Mouse (Mus musculus) brown adipose tissue, adult 24 weeks (tissue): ENCODE results near the gene Adamts3. TPM values are rescaled to one million over a fixed set of nuclear protein-coding genes. Genes with fewer than 3 reads are reported as not detected.

ENCODE experiments used
- H3K27ac ChIP-seq: fragments of 200-500 bp; replicated peaks from 2 replicates; pipeline ENCODE4 v1.5.1; 2012; ENCODE audit warnings: low read depth, mild to moderate bottlenecking, low read length
- H3K4me1 ChIP-seq: fragments of 200-500 bp; 2 replicates; pipeline ENCODE4 v1.6.1; 2012; ENCODE audit warnings: low read length, mixed read lengths; ENCODE audit not compliant: control insufficient read depth, insufficient read depth, insufficient read length
- H3K4me3 ChIP-seq: fragments of 200-500 bp; 2 replicates; pipeline ENCODE4 v1.5.1; 2012; ENCODE audit warnings: low read depth, mild to moderate bottlenecking, low read length, moderate library complexity; ENCODE audit not compliant: insufficient read depth
- polyA plus RNA-seq: library from polyadenylated mRNA; stranded (reverse); fragments of >200 nt; gene quantifications from 2 replicates; pipeline ENCODE4 v1.2.4, GENCODE M21; 2012; ENCODE audit not compliant: missing spikeins, insufficient read depth, insufficient read length

The Adamts3 gene
- polyA plus RNA-seq, 1 experiment = 0.52 TPM

DNA sequence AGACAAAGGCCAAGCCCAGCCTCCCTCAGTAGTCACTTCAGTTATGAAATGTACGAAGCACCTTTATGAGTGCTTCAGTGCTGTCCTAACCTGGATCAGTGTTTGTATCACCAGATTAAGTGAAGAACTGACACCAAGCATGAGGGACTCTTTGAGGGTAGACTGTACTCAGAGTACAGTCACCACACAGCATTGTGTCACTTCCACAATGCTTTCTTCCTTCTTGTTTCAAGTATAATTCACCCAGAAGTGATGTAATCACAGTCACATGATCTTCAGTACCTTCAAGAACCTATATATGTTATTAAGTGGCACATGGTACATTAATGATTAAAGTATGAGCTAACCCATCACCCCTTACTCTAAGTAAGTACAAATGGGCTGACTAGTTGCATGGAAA is 24.3 kb downstream of the Adamts3 start:
- Histone ChIP-seq H3K4me1 (no peaks in the 10 kb centered on the region), H3K4me3 (no peak overlapping the region), H3K27ac (no peak overlapping the region)

DNA sequence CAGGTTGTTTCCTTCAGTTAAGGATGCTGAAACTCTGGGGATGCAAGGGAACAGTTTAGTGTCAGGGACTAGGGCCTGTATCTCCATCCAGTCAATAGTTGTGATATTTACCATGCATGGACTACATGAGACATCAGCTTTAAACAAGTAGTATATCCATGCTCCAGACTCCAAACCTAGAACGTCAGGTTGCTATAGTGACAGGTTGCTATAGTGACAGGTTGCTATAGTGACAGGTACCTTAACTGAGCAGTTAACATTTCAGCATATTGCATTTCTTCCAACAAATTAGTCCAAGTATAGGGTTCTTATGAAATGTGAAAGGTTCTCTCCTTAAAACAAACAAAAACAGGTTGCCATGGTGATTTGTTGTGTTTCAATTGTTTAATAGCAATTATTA is 36.6 kb downstream of the Adamts3 start:
- Histone ChIP-seq H3K27ac (no peak overlapping the region), H3K4me3 (no peak overlapping the region), H3K4me1 (no peaks in the 10 kb centered on the region)

DNA sequence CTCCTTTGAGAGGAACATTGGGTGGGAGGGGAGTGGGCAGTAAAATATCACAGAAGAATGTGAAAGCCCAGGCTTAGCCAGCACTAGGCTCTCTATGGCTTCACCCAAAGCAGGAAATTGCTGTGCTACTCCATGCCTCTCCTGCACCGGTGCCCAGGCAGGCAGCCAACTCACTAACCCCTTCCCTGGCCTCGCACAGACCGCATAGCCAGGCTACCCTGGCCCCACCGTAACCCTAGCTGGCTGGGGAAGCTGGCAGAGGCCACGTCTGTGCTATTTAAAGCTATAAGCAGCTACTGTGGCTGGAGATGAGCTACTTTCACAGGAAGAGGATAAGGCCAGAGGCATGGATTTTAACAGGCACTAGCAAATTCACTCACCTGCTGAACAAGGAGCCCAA is 38.8 kb downstream of the Adamts3 start:
- no peak overlapping the region for H3K27ac ChIP-seq
- no peaks in the 10 kb centered on the region for H3K4me1 ChIP-seq
- no peak overlapping the region for H3K4me3 ChIP-seq

DNA sequence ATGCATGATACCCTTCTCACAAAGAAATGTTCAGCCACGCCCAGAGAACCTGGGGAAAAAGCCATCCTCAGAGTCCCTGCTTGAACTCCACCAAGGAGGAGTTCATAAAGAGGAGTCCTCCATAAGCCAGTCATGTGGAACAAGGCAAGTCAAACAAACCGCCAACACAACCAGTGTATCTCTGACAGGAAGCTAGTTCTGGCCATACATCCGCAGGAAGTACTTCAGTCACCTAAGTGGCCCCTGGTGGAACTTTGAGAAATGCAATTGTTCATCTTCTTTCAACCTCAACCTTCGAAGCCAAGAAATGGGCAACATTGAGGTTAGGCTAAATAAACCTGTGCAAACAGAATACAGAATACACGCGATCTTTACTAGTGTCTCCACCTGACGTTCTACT is 39.7 kb downstream of the Adamts3 start:
- no peak overlapping the region for H3K4me3 ChIP-seq
- H3K4me1 ChIP-seq = no peaks in the 10 kb centered on the region
- no peak overlapping the region for H3K27ac ChIP-seq

DNA sequence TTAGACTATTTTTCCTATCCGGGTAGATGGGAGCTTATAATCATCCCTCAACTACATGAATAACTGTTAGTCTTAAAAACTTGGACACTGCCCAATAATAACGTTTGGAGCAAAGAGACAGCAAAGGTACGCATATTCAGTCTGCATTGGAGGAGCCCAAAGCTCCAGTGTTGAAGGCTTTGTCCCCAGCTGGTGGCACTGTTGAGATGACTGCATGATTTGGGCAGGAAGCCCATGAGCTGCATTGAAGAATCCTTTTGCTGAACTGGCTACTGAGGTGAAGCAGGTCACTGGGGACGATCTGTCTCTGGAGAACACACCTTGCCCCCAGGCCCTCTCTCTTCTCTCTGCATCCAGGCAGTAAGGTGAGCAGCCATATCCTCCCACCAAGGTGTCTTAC is 43.5 kb downstream of the Adamts3 start:
- H3K4me1 ChIP-seq = no peaks in the 10 kb centered on the region
- no peak overlapping the region for H3K4me3 ChIP-seq
- no peak overlapping the region for H3K27ac ChIP-seq

DNA sequence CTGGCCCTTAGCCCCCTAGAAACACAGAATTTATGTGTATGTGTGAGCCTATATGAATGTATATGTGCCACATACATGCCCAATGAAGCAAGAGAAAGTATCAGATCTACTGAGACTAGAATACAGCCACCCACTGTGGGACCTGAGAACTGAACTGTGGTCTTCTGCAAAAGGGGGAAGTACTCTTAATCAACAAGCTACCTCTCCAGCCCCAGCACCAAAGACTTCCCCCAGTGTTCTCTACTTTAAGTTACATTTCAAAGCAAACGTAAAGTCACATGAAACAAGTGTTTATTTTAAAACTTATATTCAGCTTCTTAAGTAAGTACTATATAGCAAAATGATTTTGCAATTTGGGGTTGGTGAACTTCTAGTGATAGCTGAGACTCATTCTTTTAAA is 62.0 kb downstream of the Adamts3 start:
- no peak overlapping the region for H3K4me3 ChIP-seq
- H3K27ac ChIP-seq = no peak overlapping the region
- no peaks in the 10 kb centered on the region for H3K4me1 ChIP-seq

DNA sequence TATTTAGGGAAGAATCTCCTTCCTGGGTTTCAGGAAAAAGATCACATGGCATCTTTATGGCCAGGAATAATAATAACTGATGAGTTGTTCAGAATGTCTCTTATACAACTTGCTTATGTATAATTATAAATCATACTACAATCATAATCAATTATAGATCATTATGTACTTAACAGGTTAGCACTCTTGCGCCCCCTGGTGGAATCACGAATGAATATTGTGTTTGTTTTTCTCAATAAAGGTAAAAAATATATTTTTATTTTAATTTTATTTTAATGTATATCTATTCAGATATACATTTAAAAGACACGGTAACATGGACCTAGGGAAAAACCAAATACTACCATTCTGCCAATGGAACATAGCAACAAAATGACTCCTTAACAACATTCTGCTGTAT is 63.6 kb downstream of the Adamts3 start:
- H3K27ac ChIP-seq = no peak overlapping the region
- no peaks in the 10 kb centered on the region for H3K4me1 ChIP-seq
- no peak overlapping the region for H3K4me3 ChIP-seq

DNA sequence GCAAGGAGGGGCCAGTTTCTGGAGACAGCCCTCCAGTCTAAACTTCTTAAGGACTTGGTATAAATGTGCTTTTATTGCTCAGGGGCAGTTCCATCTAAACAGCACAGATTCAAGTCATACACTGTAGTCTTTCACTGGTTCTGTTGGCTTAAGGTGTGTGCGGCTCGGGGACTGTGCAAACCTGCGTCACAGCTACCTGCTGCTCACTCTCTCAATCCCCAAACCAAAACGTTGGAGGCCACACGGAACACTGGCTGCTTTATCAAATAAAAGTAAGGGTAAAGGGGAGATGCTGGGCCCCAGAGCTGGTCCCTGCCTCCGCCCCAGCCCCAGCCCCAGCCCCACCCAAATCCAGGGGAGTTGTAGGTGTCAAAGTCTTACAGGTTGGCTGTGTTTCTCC is 66.5 kb downstream of the Adamts3 start:
- Histone ChIP-seq H3K4me1 (no peaks in the 10 kb centered on the region), H3K27ac (no peak overlapping the region), H3K4me3 (no peak overlapping the region)

DNA sequence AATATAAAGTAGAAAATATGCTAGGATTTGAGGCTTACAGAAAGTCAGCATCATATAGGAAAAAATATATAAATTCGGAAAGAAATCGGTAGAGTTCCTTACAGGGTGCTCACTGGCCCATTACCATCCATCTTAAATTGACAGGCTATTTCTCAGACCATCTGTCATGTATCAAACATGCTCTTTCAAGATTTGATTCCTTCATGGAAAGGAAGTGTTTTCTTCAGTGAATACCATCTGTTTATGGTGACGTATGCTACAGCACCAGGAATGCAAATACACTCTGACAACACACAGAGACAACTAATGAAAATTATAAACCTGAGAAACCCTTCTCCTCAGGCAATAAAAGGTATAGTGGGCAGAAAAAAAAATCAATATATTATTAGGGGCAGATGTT is 68.6 kb downstream of the Adamts3 start:
- H3K4me3 ChIP-seq = no peak overlapping the region
- no peak overlapping the region for H3K27ac ChIP-seq
- H3K4me1 ChIP-seq = no peaks in the 10 kb centered on the region

DNA sequence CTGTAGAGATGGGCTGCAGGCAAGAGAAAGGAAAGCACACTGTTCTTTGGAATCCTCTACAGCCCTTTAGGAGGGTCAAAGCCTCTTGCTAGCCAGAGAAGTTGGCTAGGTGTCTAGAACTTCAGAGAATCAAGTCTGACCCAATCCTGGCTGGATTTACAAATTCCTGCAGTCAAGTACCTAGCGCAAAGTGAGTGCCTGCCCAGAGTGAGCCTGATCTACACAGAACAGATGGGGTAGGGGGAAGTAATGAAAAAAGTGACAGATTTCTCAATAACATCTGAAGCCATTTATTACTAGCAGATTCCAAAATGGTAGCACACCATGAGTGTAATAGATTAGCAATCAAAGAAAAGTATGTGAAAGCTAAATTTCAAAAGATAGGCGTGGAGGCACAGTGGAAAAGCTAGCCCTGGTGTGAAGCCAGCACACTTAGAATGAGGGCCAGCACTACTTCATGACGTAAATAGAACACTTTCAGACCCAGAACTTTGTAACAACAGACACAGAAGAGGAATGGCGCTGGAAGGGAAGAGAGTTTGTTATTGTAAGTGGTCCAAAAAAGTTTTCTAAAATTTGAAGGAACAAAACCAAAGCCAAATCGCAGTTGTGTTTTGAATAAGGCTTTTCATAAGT is 82.8 kb downstream of the Adamts3 start:
- H3K4me1 ChIP-seq = no peaks in the 10 kb centered on the region
- H3K27ac ChIP-seq = no peak overlapping the region
- H3K4me3 ChIP-seq = no peak overlapping the region

DNA sequence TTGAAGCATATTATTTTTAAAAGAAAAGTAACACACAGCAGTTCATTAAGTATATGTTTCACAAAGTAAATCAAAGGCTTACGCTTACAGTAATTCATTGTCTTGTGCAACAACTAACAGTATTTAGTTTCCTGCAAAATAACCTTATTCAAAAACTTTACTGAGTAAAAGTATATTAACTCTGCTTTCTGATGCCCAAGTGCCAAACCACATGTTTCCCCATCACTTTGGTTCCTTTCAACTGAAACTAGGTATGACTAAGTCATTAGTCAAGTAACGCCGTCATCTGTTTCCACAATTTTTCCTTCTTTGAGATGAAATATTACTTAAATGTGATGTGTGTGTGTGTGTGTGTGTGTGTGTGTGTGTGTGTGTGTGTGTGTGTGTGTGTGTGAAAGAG is 89.4 kb downstream of the Adamts3 start:
- H3K27ac ChIP-seq = no peak overlapping the region
- no peaks in the 10 kb centered on the region for H3K4me1 ChIP-seq
- no peak overlapping the region for H3K4me3 ChIP-seq

DNA sequence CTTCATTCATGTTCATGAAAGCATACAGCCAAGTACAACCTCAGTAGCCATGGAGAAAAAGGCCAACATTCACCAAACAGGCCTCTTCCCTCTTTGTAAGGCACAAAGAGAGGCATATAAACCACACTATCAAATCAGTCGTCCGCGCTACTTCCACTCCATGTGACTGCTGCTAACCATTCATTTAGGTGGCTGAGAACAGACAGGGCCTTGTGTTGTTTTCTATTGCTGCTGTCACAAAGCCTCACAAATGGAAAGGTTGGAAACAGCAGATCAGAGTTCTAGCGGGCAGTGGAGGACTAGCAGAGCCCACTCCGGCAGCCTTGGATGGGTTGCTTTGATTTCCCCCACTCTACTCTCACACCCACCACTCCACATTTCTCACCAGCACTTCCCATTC is 98.5 kb downstream of the Adamts3 start:
- Histone ChIP-seq H3K4me1 (no peaks in the 10 kb centered on the region), H3K27ac (no peak overlapping the region), H3K4me3 (no peak overlapping the region)

DNA sequence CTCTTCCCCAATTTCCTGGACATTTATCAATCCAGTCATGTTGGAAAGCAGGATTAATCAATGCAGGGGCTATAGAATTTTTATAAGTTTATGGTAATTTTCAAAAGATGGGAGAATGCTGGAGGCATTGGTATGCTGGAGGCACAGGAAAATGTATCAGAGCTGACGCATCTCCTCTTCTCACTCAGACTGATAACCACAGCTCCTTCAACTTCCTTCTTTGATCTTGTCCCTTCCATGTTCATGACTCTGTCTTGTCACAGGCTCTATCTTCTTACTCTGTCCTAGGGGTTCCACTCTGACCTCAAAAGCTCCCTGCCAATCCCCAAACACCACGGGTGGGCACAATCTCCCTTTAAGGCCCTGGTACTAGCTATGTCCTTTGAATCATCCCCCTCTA is 103.3 kb downstream of the Adamts3 start:
- no peak overlapping the region for H3K27ac ChIP-seq
- H3K4me1 ChIP-seq = no peaks in the 10 kb centered on the region
- H3K4me3 ChIP-seq = no peak overlapping the region

DNA sequence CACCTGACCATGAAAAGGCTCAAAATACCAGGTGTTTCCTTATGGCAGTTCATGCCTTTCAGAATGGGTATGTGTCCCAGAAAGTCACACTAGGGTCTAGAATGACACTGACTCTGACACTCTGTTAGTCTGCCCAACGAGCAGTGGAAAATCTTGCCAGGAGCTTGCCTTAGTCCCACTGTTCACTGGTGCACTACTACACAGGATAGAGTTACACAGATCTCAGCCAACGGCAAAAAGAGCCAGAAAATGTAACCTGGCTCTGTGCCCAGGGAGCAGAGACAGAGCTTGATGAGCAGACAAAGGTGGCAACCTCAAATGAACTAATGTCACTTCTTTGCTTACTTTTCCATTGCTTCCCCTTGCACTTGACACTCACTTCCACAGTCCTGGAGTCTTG is 104.5 kb downstream of the Adamts3 start:
- H3K4me1 ChIP-seq = no peaks in the 10 kb centered on the region
- no peak overlapping the region for H3K27ac ChIP-seq
- no peak overlapping the region for H3K4me3 ChIP-seq

DNA sequence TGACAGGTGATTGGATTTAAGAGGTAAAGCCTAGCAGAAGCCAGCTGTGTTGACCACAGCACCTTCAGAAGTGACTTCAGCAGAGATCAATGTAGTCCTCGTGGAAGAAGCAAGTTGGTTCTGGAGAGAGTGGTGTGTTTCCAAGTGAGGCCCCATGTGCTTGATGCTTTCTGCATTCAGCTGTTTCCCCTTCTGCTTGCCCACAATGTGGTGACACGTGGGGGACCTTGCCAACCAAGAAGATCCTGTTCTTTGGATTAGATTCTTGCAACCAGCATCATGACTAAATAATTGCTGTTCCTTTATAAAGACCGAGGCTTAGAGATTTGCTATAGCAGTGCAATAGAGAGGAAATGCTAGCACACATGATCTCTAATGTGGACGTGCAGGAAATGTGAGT is 105.7 kb downstream of the Adamts3 start:
- no peak overlapping the region for H3K27ac ChIP-seq
- H3K4me1 ChIP-seq = no peaks in the 10 kb centered on the region
- no peak overlapping the region for H3K4me3 ChIP-seq

DNA sequence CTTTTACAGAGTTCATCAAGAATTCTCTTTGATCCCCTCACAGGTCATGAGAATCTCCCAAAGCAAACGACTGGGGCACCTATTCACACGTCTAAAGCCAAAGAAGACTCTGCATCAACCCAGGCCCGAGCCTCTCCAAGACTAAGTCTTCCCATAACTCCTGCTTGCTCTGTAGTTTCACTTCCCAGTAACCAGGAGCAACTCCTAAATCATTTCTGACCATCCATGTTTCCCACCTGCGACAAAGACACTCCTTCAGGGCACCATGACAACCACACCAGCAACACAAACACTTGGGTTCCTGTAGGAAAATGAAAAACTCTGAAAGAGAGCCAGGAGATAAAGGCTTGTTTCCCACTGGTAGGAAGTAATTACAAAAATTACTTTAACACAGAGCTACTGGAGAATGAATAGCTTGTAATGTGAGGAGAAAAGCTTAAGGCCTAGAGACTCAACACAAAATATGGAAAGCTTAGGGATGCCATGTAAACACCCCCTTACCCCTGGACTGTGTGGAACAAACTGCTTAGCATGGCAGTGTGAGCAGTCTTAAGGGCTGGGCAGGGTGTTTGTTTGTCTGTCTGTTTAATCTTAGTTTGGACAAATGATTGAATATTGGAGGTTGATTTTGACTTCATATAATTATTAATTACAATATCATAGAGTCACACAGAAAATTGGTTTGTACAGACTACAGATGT is 112.3 kb downstream of the Adamts3 start:
- Histone ChIP-seq H3K4me1 (no peaks in the 10 kb centered on the region), H3K27ac (no peak overlapping the region), H3K4me3 (no peak overlapping the region)
